Mouse (Mus musculus): ENCODE results near the gene Cldn15. TPM values are rescaled to one million over a fixed set of nuclear protein-coding genes. Genes with fewer than 3 reads are reported as not detected.
A peak's percentile ranks its signal among the peaks of the same experiment; 100 is the strongest.
"Not testable (repeated sequence)": the region's sequence is repeated elsewhere in the genome, so short reads cannot be mapped to it uniquely, and the experiment has no call there.

Gene Cldn15
- total RNA-seq, 2 experiments from 2014 or later: 0.17 TPM; not detected in 1

DNA sequence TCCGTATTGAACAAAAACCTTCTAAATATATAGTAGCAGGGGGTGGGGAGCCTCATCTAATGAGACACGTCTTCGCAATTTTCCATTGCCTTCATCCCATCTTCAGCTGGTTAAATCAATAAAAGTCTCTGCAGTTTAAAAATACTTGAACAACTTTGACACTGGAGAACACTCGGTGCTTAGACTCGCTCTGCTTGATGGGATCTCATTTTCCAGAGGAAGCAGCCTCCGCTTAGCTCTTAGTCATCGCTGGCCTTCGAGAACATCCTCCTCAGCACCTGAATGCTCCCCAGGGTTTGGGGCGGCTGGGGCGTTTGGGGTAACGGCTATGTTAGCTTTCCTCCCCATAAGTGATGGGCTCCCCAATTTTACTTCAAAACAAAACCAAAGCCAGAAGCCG is 21.3 kb upstream of the Cldn15 start:
- intact Hi-C loops (cut with DNase I): no loop called here
- no peak for DNase-seq (ENCODE audit: low spot score in 2 of 2)

DNA sequence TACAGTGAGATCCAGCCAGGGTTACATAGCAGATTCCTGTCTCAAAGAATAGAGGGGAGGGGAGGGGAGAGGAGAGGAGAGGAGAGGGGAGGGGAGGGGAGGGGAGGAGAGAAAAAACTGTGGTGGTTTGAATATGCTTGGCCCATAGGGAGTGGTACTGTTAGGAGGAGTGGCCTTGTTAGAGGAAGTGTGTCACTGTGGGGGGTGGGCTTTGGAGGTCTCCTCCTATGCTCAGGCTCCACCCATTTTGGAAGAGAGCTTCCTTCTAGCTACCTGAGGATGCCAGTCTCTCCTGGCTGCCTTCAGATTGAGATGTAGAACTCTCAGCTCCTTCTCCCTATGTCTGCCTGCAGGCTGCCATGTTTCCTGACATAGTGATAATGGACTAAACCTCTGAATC is 18.5 kb upstream of the Cldn15 start:
- intact Hi-C loops (cut with DNase I): no loop called here
- DNase-seq (ENCODE audit: low spot score in 2 of 2): no peak

GRCm38 (mm10) chr5:136949551-136950336 is 16.7 kb upstream of the Cldn15 start:
- DNase-seq (ENCODE audit: low spot score in 2 of 2); intact Hi-C loops (cut with DNase I): not testable (repeated sequence)

- intact Hi-C loops (cut with DNase I): no loop called here
- DNase-seq (ENCODE audit: low spot score in 2 of 2): no peak
Measured at GRCm38 (mm10) chr5:136950521-136950920, 15.9 kb upstream of the Cldn15 start.

GRCm38 (mm10) chr5:136952153-136952552 is 14.3 kb upstream of the Cldn15 start:
- intact Hi-C loops (cut with DNase I): no loop called here
- no peak for DNase-seq (ENCODE audit: low spot score in 2 of 2)

DNA sequence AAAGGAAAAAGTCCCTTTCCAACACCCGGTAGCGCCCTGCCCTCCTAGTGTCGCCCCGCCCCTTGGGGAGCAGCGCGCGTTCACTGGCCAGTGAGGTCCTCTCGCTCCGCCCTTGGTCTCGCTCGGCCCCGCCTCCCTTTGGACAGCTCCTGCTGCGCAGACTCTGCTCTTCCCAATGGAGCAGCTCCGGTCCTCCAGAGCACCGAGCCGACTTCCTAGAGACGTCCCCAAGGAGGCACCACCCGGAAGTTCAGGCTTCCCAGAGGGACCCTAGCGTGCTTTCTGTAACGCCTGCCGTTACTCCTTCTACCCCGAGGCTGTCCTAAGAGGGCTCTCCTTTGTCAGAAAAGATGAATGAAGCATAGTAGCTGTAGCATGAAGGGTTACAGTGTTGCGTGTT is 13.4 kb upstream of the Cldn15 start, which contains the start of gene Fis1:
Fis1 (plus strand) TSS at position 261 of the 400 bp plus-strand sequence.
- peak; percentile 95 to 96 for DNase-seq (ENCODE audit: low spot score in 2 of 2)
- intact Hi-C loops (cut with DNase I): no loop called here

GRCm38 (mm10) chr5:136953440-136953951 is 12.9 kb upstream of the Cldn15 start:
- intact Hi-C loops (cut with DNase I): no loop called here
- DNase-seq (ENCODE audit: low spot score in 2 of 2): peak; percentile 46 to 51

DNA sequence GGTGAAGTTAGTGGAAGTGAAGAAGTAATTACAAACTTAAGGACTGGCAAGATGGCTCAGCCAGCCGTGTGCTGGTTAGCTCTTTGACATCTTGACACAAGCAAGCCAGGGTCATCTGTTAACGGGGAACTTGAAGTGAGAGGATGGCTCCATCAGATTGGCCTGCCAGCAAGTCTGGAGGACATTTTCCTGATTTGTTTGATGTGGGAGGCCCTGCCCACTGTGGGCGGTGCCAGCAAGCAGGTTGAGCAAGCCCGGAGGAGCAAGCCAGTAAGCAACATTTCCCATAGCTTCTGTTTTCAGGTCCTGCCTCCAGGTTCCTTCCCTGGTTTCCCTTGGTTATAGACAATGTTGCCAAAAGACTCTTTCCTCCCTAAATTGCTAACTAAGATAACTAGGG is 10.8 kb upstream of the Cldn15 start:
- intact Hi-C loops (cut with DNase I): no loop called here

GRCm38 (mm10) chr5:136957250-136957649 is 9.2 kb upstream of the Cldn15 start:
- DNase-seq (ENCODE audit: low spot score in 2 of 2): no peak
- intact Hi-C loops (cut with DNase I): no loop called here

More for the DNA sequence above, 10.8 kb upstream of the Cldn15 start:
- no peak for DNase-seq (ENCODE audit: low spot score in 2 of 2)

DNA sequence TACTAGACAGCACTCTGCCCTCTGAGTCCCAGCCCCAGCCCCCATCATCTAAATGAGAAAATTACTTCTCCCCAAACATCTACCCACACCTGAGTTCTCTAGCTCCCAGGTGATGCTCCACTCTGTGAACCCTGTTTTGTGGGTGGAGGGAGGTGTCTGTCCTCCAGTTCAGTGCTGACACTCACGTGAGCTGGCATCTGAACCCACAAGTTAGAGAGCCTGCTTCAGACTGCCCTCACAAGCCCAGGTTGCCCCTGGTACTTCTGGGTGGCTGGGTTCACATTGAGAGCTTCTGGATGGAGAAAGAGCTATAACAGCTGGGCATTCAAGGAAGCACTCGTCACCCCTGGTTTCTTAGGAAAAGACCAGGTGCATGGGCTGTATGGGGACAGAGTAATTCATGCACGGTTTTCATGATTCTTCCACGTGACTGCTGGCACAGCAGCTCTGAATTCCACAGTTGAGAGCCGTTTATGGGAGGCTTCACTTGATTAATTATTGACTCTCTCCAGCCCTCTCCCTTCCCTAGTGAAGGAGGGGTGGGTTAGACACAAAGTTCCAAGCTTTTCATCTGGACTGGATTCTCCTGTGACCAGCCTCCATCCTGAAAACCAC is 7.3 kb upstream of the Cldn15 start:
- DNase-seq (ENCODE audit: low spot score in 2 of 2): no peak
- intact Hi-C loops (cut with DNase I): no loop called here

- no peak for DNase-seq (ENCODE audit: low spot score in 2 of 2)
- intact Hi-C loops (cut with DNase I): no loop called here
Measured at GRCm38 (mm10) chr5:136960053-136960452, 6.4 kb upstream of the Cldn15 start.

GRCm38 (mm10) chr5:136961334-136961982 is 5.0 kb upstream of the Cldn15 start:
- no peak for DNase-seq (ENCODE audit: low spot score in 2 of 2)
- intact Hi-C loops (cut with DNase I): no loop called here

GRCm38 (mm10) chr5:136961983-136962461 is 4.4 kb upstream of the Cldn15 start:
- intact Hi-C loops (cut with DNase I): no loop called here
- DNase-seq (ENCODE audit: low spot score in 2 of 2): peak; percentile 86 to 91

GRCm38 (mm10) chr5:136962501-136962900 is 3.9 kb upstream of the Cldn15 start:
- DNase-seq (ENCODE audit: low spot score in 2 of 2): peak; percentile 76 to 83
- intact Hi-C loops (cut with DNase I): no loop called here

GRCm38 (mm10) chr5:136962966-136963540 is 3.4 kb upstream of the Cldn15 start:
- intact Hi-C loops (cut with DNase I): no loop called here
- DNase-seq (ENCODE audit: low spot score in 2 of 2): no peak

- intact Hi-C loops (cut with DNase I): no loop called here
Measured at GRCm38 (mm10) chr5:136965210-136965609, 1.2 kb upstream of the Cldn15 start.

GRCm38 (mm10) chr5:136965686-136966085 is 730 bp upstream of the Cldn15 start:
- intact Hi-C loops (cut with DNase I): no loop called here

More at GRCm38 (mm10) chr5:136965210-136965609, 1.2 kb upstream of the Cldn15 start:
- no peak for DNase-seq (ENCODE audit: low spot score in 2 of 2)

GRCm38 (mm10) chr5:136966861-136967455 is 542 bp downstream of the Cldn15 start:
- no peak for DNase-seq (ENCODE audit: low spot score in 2 of 2)
- intact Hi-C loops (cut with DNase I): no loop called here

More at GRCm38 (mm10) chr5:136965686-136966085, 730 bp upstream of the Cldn15 start:
- DNase-seq (ENCODE audit: low spot score in 2 of 2): no peak

- no peak for DNase-seq (ENCODE audit: low spot score in 2 of 2)
- intact Hi-C loops (cut with DNase I): no loop called here
Measured at GRCm38 (mm10) chr5:136967592-136967991, 1.2 kb downstream of the Cldn15 start.

Data from left cerebral cortex, postnatal 14 days (tissue).